Mouse (Mus musculus) testis, adult 2 months (tissue): ENCODE results near the gene Ak8.

ENCODE experiments used
- CTCF ChIP-seq: fragments of 200-500 bp; IDR thresholded peaks from 2 replicates; pipeline ENCODE4 v1.5.1; 2012; ENCODE audit warnings: low read depth, mild to moderate bottlenecking, inconsistent platforms, low read length, moderate library complexity; ENCODE audit not compliant: control insufficient read depth, insufficient read depth, insufficient replicate concordance
- POLR2A ChIP-seq: fragments of 200-500 bp; IDR thresholded peaks from 2 replicates; pipeline ENCODE4 v1.6.1; 2012; ENCODE audit warnings: low read depth, mild to moderate bottlenecking, inconsistent platforms, low read length, moderate library complexity; ENCODE audit not compliant: control insufficient read depth

DNA sequence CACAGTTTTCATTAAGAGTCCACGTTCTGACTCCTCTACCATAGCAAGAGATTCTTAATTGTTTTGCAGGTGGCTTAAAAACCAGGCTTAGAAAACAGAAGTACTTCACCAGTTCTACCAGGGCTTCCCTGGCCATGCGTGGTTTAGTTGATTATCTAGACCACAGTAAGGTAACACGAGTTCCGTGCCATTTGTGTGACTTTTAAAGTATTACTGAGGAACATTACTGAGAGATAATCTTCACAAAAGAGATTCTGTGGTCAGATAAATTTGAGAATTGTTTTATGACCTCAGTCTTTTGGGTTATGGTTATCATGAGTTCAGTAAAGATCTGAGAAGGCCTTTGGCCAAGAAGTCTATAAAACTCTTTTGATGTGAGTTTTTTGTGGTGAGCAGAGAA is 159.3 kb downstream of the Ak8 start:
- TF ChIP-seq CTCF, result no peak
- TF ChIP-seq POLR2A, result no peak
